Mouse (Mus musculus) heart, embryonic 13.5 days (tissue): ENCODE measurements around the gene Tcp11l2. TPM values are rescaled to one million over a fixed set of nuclear protein-coding genes. Genes with fewer than 3 reads are reported as not detected.

Experiments used
- ATAC-seq: fragments of 200-750 bp; cut with Nextera tagmentation; 2 replicates; pipeline ENCODE4 v1.8.0; 2017; ENCODE audit warnings: moderate TSS enrichment; ENCODE audit not compliant: insufficient number of reproducible peaks, low FRiP score, low TSS enrichment; ENCODE audit errors: extremely low read depth
- H3K27ac ChIP-seq: fragments of 300-500 bp; sonication (generic); replicated peaks from 2 replicates; pipeline ENCODE4 v1.5.1; 2015; ENCODE audit warnings: moderate library complexity, mild to moderate bottlenecking, inconsistent platforms
- H3K27me3 ChIP-seq: fragments of 300-500 bp; sonication (generic); replicated peaks from 2 replicates; pipeline ENCODE4 v1.6.1; 2015; ENCODE audit warnings: mild to moderate bottlenecking, inconsistent platforms
- H3K36me3 ChIP-seq: fragments of 300-500 bp; sonication (generic); 2 replicates; pipeline ENCODE4 v1.6.1; 2015; ENCODE audit warnings: mild to moderate bottlenecking, inconsistent platforms
- H3K4me1 ChIP-seq: fragments of 300-500 bp; sonication (generic); 2 replicates; pipeline ENCODE4 v1.6.1; 2015; ENCODE audit warnings: inconsistent platforms
- H3K4me2 ChIP-seq: fragments of 300-500 bp; sonication (generic); 2 replicates; pipeline ENCODE4 v1.6.1; 2015; ENCODE audit warnings: inconsistent platforms, mild to moderate bottlenecking, moderate library complexity
- H3K4me3 ChIP-seq: fragments of 300-500 bp; sonication (generic); 2 replicates; pipeline ENCODE4 v1.5.1; 2015; ENCODE audit warnings: moderate library complexity, mild to moderate bottlenecking, inconsistent platforms
- H3K9ac ChIP-seq: fragments of 300-500 bp; sonication (generic); 2 replicates; pipeline ENCODE4 v1.6.1; 2015; ENCODE audit warnings: inconsistent platforms, mild to moderate bottlenecking, moderate library complexity
- H3K9me3 ChIP-seq: fragments of 300-500 bp; sonication (generic); 2 replicates; pipeline ENCODE4 v1.6.1; 2016; ENCODE audit warnings: inconsistent platforms
- WGBS: fragments of 180-500 bp; shearing (Covaris S2); methylation state at CpG from one replicate; pipeline ENCODE4 v1.1.7; 2015; ENCODE audit warnings: mixed read lengths; 5-methylcytosine and 5-hydroxymethylcytosine counted together
- polyA plus RNA-seq: library from polyadenylated mRNA; unstranded; fragments of >200 nt; fragmentation: Nextera tagmentation; extraction: Ambion mirVana; gene quantifications from 2 replicates; pipeline ENCODE4 v1.2.1, GENCODE M21; 2015

The Tcp11l2 gene
- 27.9 and 30.6 TPM in 2 replicates for polyA plus RNA-seq

DNA sequence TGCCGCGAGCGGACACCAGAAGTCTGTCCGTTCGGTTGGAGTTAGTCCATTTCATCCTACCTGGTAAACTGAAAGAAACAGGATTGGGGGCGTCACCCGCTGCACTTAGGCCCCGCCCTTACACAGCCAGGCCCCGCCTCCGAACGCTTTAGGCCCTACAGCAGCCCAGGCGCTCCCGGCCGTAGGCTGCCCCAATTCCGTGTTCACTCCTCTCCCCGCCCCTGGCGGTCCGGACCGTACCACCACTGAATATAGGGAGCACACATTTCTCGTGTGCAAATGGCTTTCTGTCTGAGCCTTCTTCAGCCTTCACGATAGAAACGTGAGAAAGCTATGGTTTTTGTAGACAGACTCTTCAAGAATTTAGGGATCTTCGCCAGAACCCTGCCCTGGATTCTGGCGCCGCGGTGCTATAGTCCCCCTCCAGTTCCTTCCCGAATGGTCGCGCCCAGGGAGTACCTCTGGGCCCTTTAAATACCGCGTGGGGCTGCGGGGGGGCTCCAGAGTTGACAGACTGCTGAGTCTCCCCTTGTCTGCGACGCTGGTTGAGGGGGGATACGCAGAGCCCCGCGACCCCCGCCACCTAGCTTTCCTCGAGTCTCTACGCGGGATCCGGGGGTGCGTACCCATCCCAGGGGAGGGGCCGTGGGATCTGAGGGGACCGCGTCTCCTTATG is at the start of gene Tcp11l2:
TSS of gene Tcp11l2 (plus strand) at position 232 of the 676 bp plus-strand sequence.
- Histone ChIP-seq H3K4me1 (peaks cover 32% of the 10 kb centered on the region), H3K4me3 (peak within 1 kb of the TSS; percentile 83), H3K4me2 (peak within 1 kb of the TSS; percentile 90), H3K27ac (peak within 1 kb of the TSS; percentile 85), H3K9ac (peak within 1 kb of the TSS; percentile 87), H3K27me3 (0 out of 2 replicates have a peak, but pooled peaks cover 7% of the 10 kb centered on the region), H3K9me3 (no peaks in the 10 kb centered on the region), H3K36me3 (no peaks in the 10 kb centered on the region)
- WGBS: under 1% methylated on average over 46 of the region's 46 CpGs
- peak; percentile 97 for ATAC-seq

DNA sequence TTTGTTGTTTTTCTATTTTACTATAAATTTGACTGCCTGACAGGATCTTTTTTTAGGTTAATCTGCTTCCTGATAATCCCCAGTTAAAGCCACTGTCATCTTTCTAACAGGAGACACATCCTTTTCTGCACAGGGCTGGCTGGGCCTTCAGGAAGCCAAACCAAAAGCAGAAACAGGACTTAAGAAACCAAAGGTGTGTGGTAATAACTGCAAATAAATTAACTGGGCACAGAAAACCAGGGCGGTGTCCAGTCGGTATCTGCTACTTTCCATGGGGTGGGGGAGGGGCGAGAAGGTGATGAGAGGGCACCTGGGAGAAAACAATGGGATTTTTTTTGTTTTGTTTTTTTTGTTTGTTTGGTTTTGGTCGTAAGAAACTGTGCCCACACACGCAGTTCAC is 49.4 kb upstream of the Tcp11l2 start:
- ATAC-seq: no peak
- Histone ChIP-seq H3K9ac (no peak overlapping the region), H3K4me2 (no peak overlapping the region), H3K4me3 (no peak overlapping the region), H3K9me3 (no peaks in the 10 kb centered on the region), H3K36me3 (peaks cover 78% of the 10 kb centered on the region), H3K4me1 (peaks cover 35% of the 10 kb centered on the region), H3K27me3 (no peaks in the 10 kb centered on the region), H3K27ac (no peak overlapping the region)
- 74% methylated on average over 5 of the region's 5 CpGs for WGBS

DNA sequence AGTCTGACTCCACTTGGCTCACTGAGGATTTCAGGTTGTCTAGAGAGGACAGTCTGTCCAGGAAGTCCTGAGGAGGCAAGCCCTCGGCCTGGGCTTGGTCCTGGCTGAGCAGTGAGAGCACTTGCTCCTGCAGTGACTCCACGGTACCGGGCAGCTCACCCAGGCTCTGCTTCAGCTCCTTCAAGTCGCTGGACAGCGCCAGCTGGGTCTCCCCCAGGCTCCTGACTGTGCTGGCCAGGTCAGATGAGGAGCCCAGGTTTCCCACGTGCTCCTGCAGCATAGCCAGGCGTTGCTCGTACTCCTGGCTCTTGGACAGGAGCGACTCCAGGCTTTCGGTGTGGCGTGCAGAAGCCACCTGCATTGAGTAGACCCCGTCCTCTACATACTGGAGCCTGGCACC is 48.8 kb upstream of the Tcp11l2 start:
- Histone ChIP-seq H3K27ac (no peak overlapping the region), H3K36me3 (peaks cover 78% of the 10 kb centered on the region), H3K27me3 (no peaks in the 10 kb centered on the region), H3K9ac (no peak overlapping the region), H3K4me2 (no peak overlapping the region), H3K4me3 (no peak overlapping the region), H3K4me1 (peaks cover 40% of the 10 kb centered on the region), H3K9me3 (no peaks in the 10 kb centered on the region)
- no peak for ATAC-seq
- WGBS: 78% methylated on average over 12 of the region's 12 CpGs

DNA sequence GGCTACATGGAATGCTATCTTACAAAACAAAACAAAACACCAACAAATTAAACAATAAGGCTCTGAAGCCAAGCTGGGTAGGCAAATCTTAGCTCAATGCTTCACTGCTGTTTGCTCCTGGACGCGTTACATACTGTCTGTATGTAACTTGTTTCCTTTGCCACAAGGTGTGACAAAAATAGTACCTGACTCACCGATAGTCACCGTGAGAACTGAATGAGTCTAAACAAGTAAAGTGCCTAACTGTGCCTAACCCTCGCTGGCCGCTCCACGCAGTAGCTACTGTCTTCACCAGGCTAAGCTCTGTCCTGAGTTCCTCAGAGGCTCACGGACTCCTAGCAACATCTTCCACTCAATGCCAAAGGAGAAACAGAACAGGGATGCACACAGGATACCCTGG is 46.0 kb upstream of the Tcp11l2 start:
- no peaks in the 10 kb centered on the region for H3K9me3 ChIP-seq
- peaks cover 51% of the 10 kb centered on the region for H3K4me1 ChIP-seq
- WGBS: 41% methylated on average over 8 of the region's 8 CpGs
- H3K4me2 ChIP-seq: peak overlapping the region; percentile 73
- peaks cover 58% of the 10 kb centered on the region for H3K36me3 ChIP-seq
- no peaks in the 10 kb centered on the region for H3K27me3 ChIP-seq
- ATAC-seq: no peak
- H3K27ac ChIP-seq: peak overlapping the region; percentile 96
- peak overlapping the region; percentile 99 for H3K4me3 ChIP-seq
- H3K9ac ChIP-seq: peak overlapping the region; percentile 99

DNA sequence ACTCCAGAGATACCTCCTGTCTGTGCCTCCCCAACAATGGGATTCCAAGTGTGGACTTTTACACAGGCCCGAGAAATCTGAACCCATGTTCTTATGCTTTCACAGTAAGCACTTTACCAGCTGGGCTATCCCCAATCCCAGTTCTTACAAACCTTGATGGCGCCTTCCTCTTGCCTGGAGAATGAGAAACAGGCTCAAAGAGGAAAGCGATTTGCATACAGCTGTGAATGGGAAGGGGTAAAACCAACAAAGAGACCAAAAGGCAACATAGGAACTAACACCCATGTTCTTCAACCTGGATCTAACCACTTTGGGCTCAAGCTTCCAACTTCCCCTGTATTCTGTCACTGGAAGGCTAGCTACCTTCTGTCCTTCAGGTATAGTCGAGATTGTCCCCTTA is 44.9 kb upstream of the Tcp11l2 start:
- Histone ChIP-seq H3K9ac (peak overlapping the region; percentile 99), H3K9me3 (no peaks in the 10 kb centered on the region), H3K27me3 (no peaks in the 10 kb centered on the region), H3K4me3 (peak overlapping the region; percentile 99), H3K4me1 (peaks cover 62% of the 10 kb centered on the region), H3K36me3 (peaks cover 46% of the 10 kb centered on the region), H3K27ac (peak overlapping the region; percentile 96), H3K4me2 (peak overlapping the region; percentile 73)
- 80% methylated on average over 4 of the region's 4 CpGs for WGBS
- ATAC-seq: no peak

DNA sequence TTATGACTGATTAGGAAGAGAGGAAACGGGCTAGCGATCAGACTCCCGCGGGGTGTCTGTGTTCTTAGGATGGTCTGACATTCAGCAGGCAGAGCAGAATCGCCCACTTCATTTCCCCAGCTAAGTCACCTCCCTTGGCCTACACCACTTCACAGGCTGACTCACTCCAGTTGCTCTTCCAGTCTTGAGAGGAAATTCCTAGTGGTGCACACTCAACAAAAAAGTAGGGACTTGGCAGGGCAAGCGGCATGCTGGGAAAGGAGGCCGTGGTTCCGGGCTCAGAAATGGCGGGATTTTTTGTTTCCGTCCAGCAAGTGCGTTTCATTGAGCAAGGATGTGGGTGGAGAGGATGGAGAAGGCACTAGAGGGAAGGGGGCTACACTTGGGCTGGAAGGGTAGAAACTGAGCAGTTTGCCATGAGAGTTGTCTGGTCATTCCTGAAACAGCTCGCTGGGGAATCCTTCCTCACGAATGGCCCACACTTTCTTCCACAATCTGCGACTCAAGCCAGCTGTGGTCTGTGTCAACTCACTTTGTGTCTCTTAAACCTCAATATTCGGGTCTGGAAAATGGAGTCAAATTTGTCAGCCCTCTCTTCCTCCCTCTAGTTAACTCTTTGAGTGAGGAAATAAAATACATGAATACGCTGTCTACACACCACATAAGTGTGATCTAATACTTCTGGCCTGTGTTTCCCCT is 44.1 kb upstream of the Tcp11l2 start:
- Histone ChIP-seq H3K4me2 (peak overlapping the region; percentile 73), H3K27me3 (no peaks in the 10 kb centered on the region), H3K27ac (peak overlapping the region; percentile 96), H3K36me3 (peaks cover 38% of the 10 kb centered on the region), H3K4me1 (peaks cover 62% of the 10 kb centered on the region), H3K9ac (peak overlapping the region; percentile 99), H3K9me3 (no peaks in the 10 kb centered on the region), H3K4me3 (peak overlapping the region; percentile 99)
- WGBS: 54% methylated on average over 16 of the region's 16 CpGs
- no peak for ATAC-seq

DNA sequence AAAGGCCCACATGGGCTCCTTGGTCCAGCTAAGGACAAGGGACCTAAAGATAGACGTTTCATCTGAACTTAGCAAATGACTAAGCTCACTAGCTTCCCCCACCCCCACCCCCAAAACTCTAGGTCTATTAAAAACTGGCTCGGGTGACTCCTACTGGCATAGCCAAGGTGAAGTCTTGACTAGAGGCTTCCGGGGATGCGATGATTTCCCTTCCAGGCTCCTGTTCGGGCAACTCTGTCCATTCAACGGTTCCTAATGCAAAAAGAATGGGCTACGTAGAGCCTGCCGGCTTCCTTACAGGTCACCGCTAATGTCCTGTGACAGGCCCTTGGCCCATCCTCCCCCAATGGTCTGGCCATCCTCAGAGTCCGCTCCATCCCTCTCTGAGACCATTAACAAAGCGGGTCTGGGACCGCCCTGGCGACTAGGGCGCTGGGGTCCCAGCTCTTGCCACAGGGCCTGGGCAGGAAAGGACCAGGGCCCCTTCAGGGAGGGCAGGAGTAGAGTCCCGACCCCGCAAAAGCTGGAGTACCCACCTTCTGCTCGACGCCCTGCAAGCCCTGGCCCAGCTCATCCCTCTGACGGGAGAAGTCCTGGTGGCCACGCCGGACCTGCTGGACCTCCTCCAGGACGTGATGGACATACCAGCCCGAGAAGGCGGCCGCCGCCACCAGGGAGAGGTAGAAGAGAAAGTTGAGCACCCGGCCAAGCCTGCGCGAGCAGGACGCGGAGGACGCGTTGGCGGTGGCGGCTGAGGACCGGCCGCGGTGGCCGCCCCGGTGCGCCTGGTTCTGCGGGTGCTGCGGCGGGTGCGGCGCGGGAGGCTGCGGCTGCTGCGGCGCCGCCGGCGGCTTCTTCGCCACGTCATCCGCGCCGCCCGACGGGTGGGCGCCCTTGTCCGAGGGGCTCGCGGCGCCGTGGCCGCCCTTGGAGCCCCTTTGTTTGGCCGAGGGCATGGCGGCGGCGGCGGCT is 43.2 kb upstream of the Tcp11l2 start:
- Histone ChIP-seq H3K27me3 (no peaks in the 10 kb centered on the region), H3K4me1 (peaks cover 62% of the 10 kb centered on the region), H3K9ac (peak overlapping the region; percentile 99), H3K4me2 (peak overlapping the region; percentile 73), H3K36me3 (peaks cover 30% of the 10 kb centered on the region), H3K4me3 (peak overlapping the region; percentile 99), H3K9me3 (no peaks in the 10 kb centered on the region), H3K27ac (peak overlapping the region; percentile 96)
- WGBS: under 1% methylated on average over 72 of the region's 72 CpGs
- no peak for ATAC-seq

DNA sequence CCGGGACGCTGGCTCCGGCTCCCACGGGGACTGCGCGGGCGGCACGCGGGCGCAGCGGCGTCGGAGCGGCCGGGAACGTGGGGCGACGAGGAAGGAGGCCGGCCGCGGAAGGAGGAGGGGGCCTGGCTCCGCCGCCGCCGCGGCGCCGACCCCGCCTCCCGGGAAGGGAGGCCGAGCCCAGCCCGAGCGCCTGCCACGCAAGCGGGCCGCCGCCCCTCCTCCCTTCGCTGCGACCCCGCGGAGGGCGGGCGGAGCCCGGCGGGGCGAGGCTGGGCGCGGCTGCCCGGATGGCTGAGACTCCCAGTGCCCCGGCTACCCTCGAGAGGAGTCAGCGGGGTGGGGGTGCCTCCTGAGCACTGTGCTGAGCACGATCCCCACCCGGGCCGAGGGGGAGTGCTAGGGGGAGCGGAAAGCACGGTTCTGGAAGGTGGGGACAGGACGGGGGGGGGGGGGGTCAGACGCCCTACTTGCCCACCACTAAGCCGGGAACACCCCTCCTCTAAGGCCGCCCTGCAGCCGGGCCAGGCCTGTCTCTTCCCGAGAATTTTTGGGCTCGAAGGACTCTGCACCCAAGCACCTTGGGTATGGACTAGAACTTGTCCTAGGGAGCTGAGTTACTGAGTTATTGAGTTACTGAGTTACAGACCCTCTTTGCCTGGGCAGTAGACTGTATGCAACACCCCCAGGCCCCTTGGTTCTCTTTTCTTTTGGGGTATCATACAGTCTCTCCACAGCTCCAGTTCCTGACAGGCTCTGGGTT is 42.3 kb upstream of the Tcp11l2 start, which contains the start of gene Ckap4:
TSS of gene Ckap4 (minus strand) at position 151 of the 760 bp plus-strand sequence.
- Histone ChIP-seq H3K27me3 (no peaks in the 10 kb centered on the region), H3K36me3 (peaks cover 21% of the 10 kb centered on the region), H3K9me3 (no peaks in the 10 kb centered on the region), H3K9ac (peak within 1 kb of the TSS; percentile 99), H3K4me2 (peak within 1 kb of the TSS; percentile 73), H3K4me3 (peak within 1 kb of the TSS; percentile 99), H3K27ac (peak within 1 kb of the TSS; percentile 96), H3K4me1 (peaks cover 57% of the 10 kb centered on the region)
- peak; percentile 67 for ATAC-seq
- 1% methylated on average over 37 of the region's 64 CpGs for WGBS

DNA sequence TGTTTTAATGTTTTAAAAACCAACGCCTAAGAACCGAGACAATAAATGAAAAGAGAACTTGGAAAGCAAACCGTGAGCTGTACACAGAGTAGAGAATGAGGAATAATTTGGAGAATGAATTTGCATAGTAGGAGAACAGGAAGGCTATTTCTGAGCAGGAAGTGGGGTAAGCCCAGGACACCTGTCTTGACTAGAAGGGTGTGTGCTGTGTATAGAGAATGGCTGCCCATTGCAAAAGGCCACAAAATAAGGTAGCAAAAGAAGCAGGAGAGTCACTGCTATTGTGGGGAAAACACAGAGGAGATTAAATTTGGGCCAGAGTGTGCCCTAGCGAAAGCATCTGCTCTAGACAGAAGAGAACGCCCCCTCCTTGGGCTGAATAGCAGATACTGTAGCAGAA is 41.0 kb upstream of the Tcp11l2 start:
- Histone ChIP-seq H3K4me1 (peaks cover 44% of the 10 kb centered on the region), H3K9ac (peak overlapping the region; percentile 24; the same call in 1 of the 2 replicates), H3K27ac (0 out of 2 replicates have a peak overlapping the region, but pooled peaks have one; percentile 32), H3K4me3 (no peak overlapping the region), H3K4me2 (no peak overlapping the region), H3K27me3 (no peaks in the 10 kb centered on the region), H3K9me3 (no peaks in the 10 kb centered on the region), H3K36me3 (peaks cover 11% of the 10 kb centered on the region)
- ATAC-seq: no peak
- WGBS: 80% methylated on average over 5 of the region's 5 CpGs

DNA sequence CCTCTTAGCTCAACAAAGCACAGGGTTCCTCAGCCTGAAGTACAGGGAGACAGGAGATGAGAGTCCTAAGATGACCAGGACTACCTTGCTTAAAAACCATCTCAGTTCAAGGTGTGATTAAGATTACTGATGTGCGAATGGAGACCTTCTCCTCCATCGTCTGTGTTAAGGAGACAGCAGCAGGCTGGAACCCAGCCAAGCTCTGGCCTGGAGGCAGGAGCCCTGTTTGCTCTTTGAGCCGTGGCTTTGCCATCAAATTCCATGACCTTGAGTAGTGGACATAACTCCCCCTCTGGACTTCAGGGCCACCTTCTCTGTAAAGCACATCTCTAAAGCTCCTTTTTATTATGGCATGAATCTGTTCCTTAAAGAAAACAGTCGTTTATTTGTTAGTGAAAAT is 40.6 kb upstream of the Tcp11l2 start:
- peak overlapping the region; percentile 24; the same call in 1 of the 2 replicates for H3K9ac ChIP-seq
- H3K4me1 ChIP-seq: peaks cover 40% of the 10 kb centered on the region
- no peaks in the 10 kb centered on the region for H3K9me3 ChIP-seq
- H3K27ac ChIP-seq: 0 out of 2 replicates have a peak overlapping the region, but pooled peaks have one; percentile 32
- H3K4me3 ChIP-seq: no peak overlapping the region
- no peak overlapping the region for H3K4me2 ChIP-seq
- peaks cover 10% of the 10 kb centered on the region for H3K36me3 ChIP-seq
- no peaks in the 10 kb centered on the region for H3K27me3 ChIP-seq
- 25% methylated on average over 4 of the region's 4 CpGs for whole genome bisulfite sequencing
- no peak for ATAC-seq
